Mouse (Mus musculus): Measurements from ENCODE around the gene Cd72. TPM values are rescaled to one million over a fixed set of nuclear protein-coding genes. Genes with fewer than 3 reads are reported as not detected.
A peak's percentile ranks its signal among the peaks of the same experiment; 100 is the strongest.

Cd72 gene
- polyA plus RNA-seq, 1 experiment: 140 TPM

DNA sequence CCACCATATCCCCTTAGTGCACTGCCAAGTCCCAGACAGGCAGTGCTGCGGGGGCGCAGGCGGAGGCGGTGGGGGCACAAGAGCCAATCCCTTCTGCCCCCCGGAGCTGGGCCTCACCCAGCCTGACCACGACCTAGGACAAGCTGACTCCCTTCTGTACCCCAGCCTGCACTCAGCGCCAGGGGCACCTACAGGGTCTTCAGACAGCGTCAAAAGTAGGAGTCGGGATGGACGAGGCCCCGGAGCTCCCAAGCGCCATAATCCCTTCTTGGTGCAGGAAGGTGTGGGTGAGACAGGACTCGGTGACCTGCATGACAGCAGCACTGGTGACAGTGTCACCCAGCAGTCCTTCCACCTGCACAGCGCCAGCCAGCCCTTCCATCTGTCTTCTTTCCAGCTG is 39.7 kb downstream of the Cd72 start:
- no peak overlapping the region for H3K4me3 ChIP-seq (ENCODE audit: extremely low read depth, insufficient read depth, insufficient read length)
- no peak for TF ChIP-seq CTCF (IDR thresholded peaks at IDR 0.05; ENCODE audit: extremely low read depth, insufficient read depth, insufficient read length, insufficient replicate concordance)
- no peak for TF ChIP-seq POLR2A (IDR thresholded peaks at IDR 0.05; ENCODE audit: low read depth, low read length)
- H3K4me1 ChIP-seq (ENCODE audit: control insufficient read depth, insufficient read depth, insufficient read length): no peaks in the 10 kb centered on the region
- WGBS: 89% methylated on average over 14 of the region's 14 CpGs
- no peaks in the 10 kb centered on the region for H3K27me3 ChIP-seq (ENCODE audit: control insufficient read depth, insufficient read depth, low read length)
- H3K36me3 ChIP-seq (ENCODE audit: control insufficient read depth, insufficient read depth, low read length): no peaks in the 10 kb centered on the region
- DNase-seq (ENCODE audit: low read depth in 1 of 2, low spot score in 2 of 2): no peak
- no peak overlapping the region for H3K27ac ChIP-seq (ENCODE audit: insufficient read depth, low read length)

DNA sequence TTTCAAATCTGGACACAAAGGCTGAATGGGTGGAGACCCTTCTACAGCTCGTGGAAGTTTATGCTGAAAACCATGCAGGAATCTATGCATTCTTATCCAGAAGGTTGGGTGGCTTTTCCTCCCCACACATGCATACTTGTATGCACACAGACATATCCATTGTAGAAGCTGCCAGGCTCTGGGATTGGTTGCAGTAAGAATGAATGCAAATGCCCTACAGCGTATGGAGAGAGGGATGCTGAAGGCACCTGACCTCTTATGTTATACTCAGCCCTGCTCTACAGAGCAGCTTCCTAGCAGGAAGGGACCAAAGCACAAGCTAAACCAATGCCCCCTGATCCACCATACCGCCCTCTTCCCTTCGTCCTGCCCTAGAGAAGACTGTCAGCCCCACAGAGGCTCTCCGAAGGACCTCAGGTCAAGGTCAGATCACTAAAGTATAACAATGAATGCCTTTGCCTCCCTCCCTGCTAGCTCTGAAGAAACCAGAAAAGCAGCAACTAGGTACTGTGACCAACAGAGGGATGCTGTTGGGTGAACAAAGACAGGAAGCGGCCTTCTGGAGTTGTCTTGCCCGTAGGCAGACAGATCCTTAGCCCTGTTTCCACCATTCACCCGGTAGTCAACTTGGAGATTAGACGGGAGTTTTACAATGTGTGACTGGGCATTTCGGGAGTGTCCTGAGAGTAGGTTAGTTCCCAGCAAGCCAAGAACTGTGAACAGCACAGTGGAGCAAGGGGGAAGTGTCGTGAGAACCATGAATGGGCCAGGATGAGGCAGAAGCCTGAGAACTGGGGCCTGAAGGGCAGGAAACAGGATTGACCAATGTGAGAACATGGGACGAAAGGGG is 47.1 kb downstream of the Cd72 start:
- no peaks in the 10 kb centered on the region for H3K27me3 ChIP-seq (ENCODE audit: control insufficient read depth, insufficient read depth, low read length)
- WGBS: 78% methylated on average over 12 of the region's 12 CpGs
- no peaks in the 10 kb centered on the region for H3K4me1 ChIP-seq (ENCODE audit: control insufficient read depth, insufficient read depth, insufficient read length)
- no peak for DNase-seq (ENCODE audit: low read depth in 1 of 2, low spot score in 2 of 2)
- TF ChIP-seq CTCF (IDR thresholded peaks at IDR 0.05; ENCODE audit: extremely low read depth, insufficient read depth, insufficient read length, insufficient replicate concordance): no peak
- no peaks in the 10 kb centered on the region for H3K36me3 ChIP-seq (ENCODE audit: control insufficient read depth, insufficient read depth, low read length)
- no peak overlapping the region for H3K27ac ChIP-seq (ENCODE audit: insufficient read depth, low read length)
- H3K4me3 ChIP-seq (ENCODE audit: extremely low read depth, insufficient read depth, insufficient read length): no peak overlapping the region

DNA sequence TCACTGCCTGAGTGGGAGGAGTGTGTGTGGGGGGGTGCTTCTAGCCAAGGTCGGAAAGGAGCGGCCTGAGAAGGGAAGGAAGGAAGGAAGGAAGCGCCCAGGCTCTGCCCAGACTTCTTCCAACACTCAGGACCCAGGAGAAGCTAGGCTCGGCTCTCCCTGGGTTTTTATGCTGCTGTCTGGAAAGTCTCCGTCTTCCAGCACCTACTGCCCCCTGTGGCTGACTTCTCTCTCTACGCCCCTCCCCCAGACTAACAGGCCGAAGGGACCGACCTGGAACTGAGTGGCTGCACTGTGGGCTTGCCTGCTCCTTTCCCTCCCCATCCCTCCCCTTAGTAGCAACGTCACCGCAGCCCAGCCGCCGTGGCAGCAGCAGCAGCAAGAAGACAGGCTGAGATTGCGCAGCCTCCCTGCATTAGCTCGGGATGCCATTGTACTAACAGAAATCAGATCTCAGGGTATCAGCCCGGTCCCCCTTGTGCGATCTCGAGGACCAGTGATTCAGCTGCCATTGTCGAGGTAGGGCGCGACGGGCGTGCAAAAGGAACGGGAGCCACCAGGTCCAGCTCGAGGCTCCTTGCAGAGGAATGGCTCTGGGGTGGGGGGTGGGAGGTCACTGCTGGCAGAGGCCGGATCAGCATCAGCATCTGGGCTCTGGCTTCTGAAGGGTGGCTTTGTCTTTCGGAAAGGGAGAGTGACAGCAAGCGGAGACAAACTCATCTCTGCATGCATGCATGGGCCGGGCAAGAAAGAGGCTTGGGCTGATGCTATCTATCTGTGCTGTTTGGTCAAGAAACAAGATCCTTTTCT is 48.1 kb downstream of the Cd72 start:
- 12% methylated on average over 28 of the region's 28 CpGs for WGBS
- H3K4me3 ChIP-seq (ENCODE audit: extremely low read depth, insufficient read depth, insufficient read length): peak overlapping the region; percentile 29; the same call in 1 of the 2 replicates
- peak overlapping the region; percentile 58 for H3K27ac ChIP-seq (ENCODE audit: insufficient read depth, low read length)
- no peak for TF ChIP-seq CTCF (IDR thresholded peaks at IDR 0.05; ENCODE audit: extremely low read depth, insufficient read depth, insufficient read length, insufficient replicate concordance)
- TF ChIP-seq POLR2A (IDR thresholded peaks at IDR 0.05; ENCODE audit: low read depth, low read length): no peak
- no peak for DNase-seq (ENCODE audit: low read depth in 1 of 2, low spot score in 2 of 2)
- no peaks in the 10 kb centered on the region for H3K4me1 ChIP-seq (ENCODE audit: control insufficient read depth, insufficient read depth, insufficient read length)
- no peaks in the 10 kb centered on the region for H3K27me3 ChIP-seq (ENCODE audit: control insufficient read depth, insufficient read depth, low read length)
- H3K36me3 ChIP-seq (ENCODE audit: control insufficient read depth, insufficient read depth, low read length): no peaks in the 10 kb centered on the region

DNA sequence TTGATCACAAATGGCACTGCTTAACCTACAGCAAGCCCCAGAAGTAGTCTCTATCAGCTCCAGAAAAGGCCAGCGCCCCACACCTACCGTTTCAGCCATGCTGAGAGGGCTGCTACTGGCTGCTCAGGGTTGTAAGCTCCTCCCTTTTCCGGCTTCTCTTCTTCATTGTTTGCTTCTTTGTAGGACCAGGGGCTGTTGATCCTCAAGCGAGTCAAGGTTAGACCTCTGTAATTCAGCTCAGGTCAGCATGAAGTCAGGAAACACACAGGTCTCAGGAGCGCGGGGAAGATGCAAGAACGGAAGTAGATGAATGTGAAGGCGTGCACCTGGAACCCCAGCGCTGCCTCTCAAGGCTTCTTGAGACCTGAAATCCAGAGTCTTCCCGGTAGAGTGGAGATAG is 49.7 kb downstream of the Cd72 start:
- 91% methylated on average over 10 of the region's 10 CpGs for WGBS
- DNase-seq (ENCODE audit: low read depth in 1 of 2, low spot score in 2 of 2): no peak
- Histone ChIP-seq H3K27me3 (ENCODE audit: control insufficient read depth, insufficient read depth, low read length) (no peaks in the 10 kb centered on the region), H3K36me3 (ENCODE audit: control insufficient read depth, insufficient read depth, low read length) (no peaks in the 10 kb centered on the region), H3K4me1 (ENCODE audit: control insufficient read depth, insufficient read depth, insufficient read length) (no peaks in the 10 kb centered on the region), H3K27ac (ENCODE audit: insufficient read depth, low read length) (no peak overlapping the region), H3K4me3 (ENCODE audit: extremely low read depth, insufficient read depth, insufficient read length) (no peak overlapping the region)
- TF ChIP-seq CTCF (IDR thresholded peaks at IDR 0.05; ENCODE audit: extremely low read depth, insufficient read depth, insufficient read length, insufficient replicate concordance) (no peak), POLR2A (IDR thresholded peaks at IDR 0.05; ENCODE audit: low read depth, low read length) (no peak)

DNA sequence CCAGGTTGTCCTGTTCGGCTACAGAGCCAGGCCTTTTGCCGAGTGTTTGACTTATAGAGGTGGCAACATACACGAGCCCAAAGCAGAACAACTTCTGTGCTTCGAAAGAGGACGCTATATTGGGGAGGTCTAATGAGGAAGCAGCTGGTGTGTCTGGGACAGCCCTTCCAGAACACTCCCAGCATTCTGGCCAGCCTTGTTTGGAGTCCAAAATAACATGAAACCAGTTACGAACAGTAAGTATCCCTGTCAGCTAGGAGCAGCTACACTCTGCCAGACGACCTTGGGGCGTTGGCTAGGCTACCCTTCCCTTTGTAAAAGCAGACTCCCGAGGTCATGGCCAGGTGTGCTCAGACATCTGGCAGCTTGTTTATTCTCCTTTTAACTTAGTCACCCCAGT is 52.2 kb downstream of the Cd72 start:
- DNase-seq (ENCODE audit: low read depth in 1 of 2, low spot score in 2 of 2): no peak
- H3K27me3 ChIP-seq (ENCODE audit: control insufficient read depth, insufficient read depth, low read length): no peaks in the 10 kb centered on the region
- H3K27ac ChIP-seq (ENCODE audit: insufficient read depth, low read length): peak overlapping the region; percentile 3; the same call in 1 of the 2 replicates
- H3K36me3 ChIP-seq (ENCODE audit: control insufficient read depth, insufficient read depth, low read length): no peaks in the 10 kb centered on the region
- 52% methylated on average over 9 of the region's 9 CpGs for WGBS
- H3K4me3 ChIP-seq (ENCODE audit: extremely low read depth, insufficient read depth, insufficient read length): no peak overlapping the region
- no peaks in the 10 kb centered on the region for H3K4me1 ChIP-seq (ENCODE audit: control insufficient read depth, insufficient read depth, insufficient read length)
- TF ChIP-seq POLR2A (IDR thresholded peaks at IDR 0.05; ENCODE audit: low read depth, low read length) (no peak), CTCF (IDR thresholded peaks at IDR 0.05; ENCODE audit: extremely low read depth, insufficient read depth, insufficient read length, insufficient replicate concordance) (no peak)

DNA sequence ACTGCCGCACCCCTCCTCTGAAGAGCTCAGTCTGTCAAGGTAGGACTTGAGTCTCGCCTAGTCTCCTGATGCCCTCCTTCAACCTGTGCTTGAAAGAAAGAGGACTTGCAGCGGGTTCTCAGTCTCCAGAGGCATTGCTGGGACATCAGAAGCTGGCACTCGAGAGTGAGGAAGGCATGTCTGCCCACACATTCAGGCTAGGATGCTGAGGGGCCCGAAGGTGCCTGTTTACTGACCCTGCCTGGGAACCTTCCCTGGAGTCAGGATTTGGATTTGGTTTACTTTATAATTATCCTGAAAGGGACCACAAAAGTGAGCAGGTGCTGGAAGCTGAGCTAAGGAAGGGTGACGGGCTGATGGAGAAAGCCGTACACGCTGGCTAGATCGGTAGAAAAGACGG is 52.9 kb downstream of the Cd72 start:
- Histone ChIP-seq H3K27ac (ENCODE audit: insufficient read depth, low read length) (no peak overlapping the region), H3K36me3 (ENCODE audit: control insufficient read depth, insufficient read depth, low read length) (no peaks in the 10 kb centered on the region), H3K4me1 (ENCODE audit: control insufficient read depth, insufficient read depth, insufficient read length) (no peaks in the 10 kb centered on the region), H3K4me3 (ENCODE audit: extremely low read depth, insufficient read depth, insufficient read length) (no peak overlapping the region), H3K27me3 (ENCODE audit: control insufficient read depth, insufficient read depth, low read length) (no peaks in the 10 kb centered on the region)
- no peak for DNase-seq (ENCODE audit: low read depth in 1 of 2, low spot score in 2 of 2)
- 91% methylated on average over 10 of the region's 10 CpGs for WGBS
- no peak for TF ChIP-seq POLR2A (IDR thresholded peaks at IDR 0.05; ENCODE audit: low read depth, low read length)
- no peak for TF ChIP-seq CTCF (IDR thresholded peaks at IDR 0.05; ENCODE audit: extremely low read depth, insufficient read depth, insufficient read length, insufficient replicate concordance)
